Mouse (Mus musculus): Measurements from ENCODE around the gene 2810006K23Rik. TPM values are rescaled to one million over a fixed set of nuclear protein-coding genes. Genes with fewer than 3 reads are reported as not detected.
"Not testable (repeated sequence)": the region's sequence is repeated elsewhere in the genome, so short reads cannot be mapped to it uniquely, and the experiment has no call there.

2810006K23Rik gene
- 10 to 100 TPM in 1 of 2 experiments, 1 to 10 TPM in 1; 9.8 to 11.5 TPM for total RNA-seq (2021)
- long read RNA-seq, experiment 1, transcript 2810006K23Rik-201 (3 exons, 1,677 nt): major isoform, 10 of 10 reads
- long read RNA-seq, experiment 1, partial matches to known transcripts: 0 of 10 reads
- long read RNA-seq, experiment 1, other reads (novel, unspliced or antisense): 0 of 10 reads
- long read RNA-seq, experiment 2, transcript 2810006K23Rik-201 (3 exons, 1,677 nt): major isoform, 12 of 12 reads
- long read RNA-seq, experiment 2, partial matches to known transcripts: 0 of 12 reads
- long read RNA-seq, experiment 2, other reads (novel, unspliced or antisense): 0 of 12 reads

- DNase-seq (ENCODE audit: low spot score in 2 of 2): peak; percentile 98 to 99
Measured at GRCm38 (mm10) chr5:124327510-124328364, at the start of gene 2810006K23Rik, which contains the start of gene Mphosph9. Gene 2810006K23Rik, plus strand, starts transcription at chr5:124328089. Gene Mphosph9, minus strand, starts transcription at chr5:124327972.

- DNase-seq (ENCODE audit: low spot score in 2 of 2): no peak
Measured at GRCm38 (mm10) chr5:124282854-124283253, 45.0 kb upstream of the 2810006K23Rik start.

GRCm38 (mm10) chr5:124284330-124284729 is 43.6 kb upstream of the 2810006K23Rik start:
- no peak for DNase-seq (ENCODE audit: low spot score in 2 of 2)

- DNase-seq (ENCODE audit: low spot score in 2 of 2): no peak
Measured at GRCm38 (mm10) chr5:124287616-124288247, 40.2 kb upstream of the 2810006K23Rik start.

GRCm38 (mm10) chr5:124290216-124290615 is 37.7 kb upstream of the 2810006K23Rik start:
- DNase-seq (ENCODE audit: low spot score in 2 of 2): no peak

GRCm38 (mm10) chr5:124293967-124294366 is 33.9 kb upstream of the 2810006K23Rik start:
- no peak for DNase-seq (ENCODE audit: low spot score in 2 of 2)

GRCm38 (mm10) chr5:124296475-124296874 is 31.4 kb upstream of the 2810006K23Rik start:
- DNase-seq (ENCODE audit: low spot score in 2 of 2): no peak

GRCm38 (mm10) chr5:124299307-124299706 is 28.6 kb upstream of the 2810006K23Rik start:
- not testable (repeated sequence) for DNase-seq (ENCODE audit: low spot score in 2 of 2)

GRCm38 (mm10) chr5:124300132-124300531 is 27.8 kb upstream of the 2810006K23Rik start:
- no peak for DNase-seq (ENCODE audit: low spot score in 2 of 2)

- not testable (repeated sequence) for DNase-seq (ENCODE audit: low spot score in 2 of 2)
Measured at GRCm38 (mm10) chr5:124302853-124303252, 25.0 kb upstream of the 2810006K23Rik start.

- no peak for DNase-seq (ENCODE audit: low spot score in 2 of 2)
Measured at GRCm38 (mm10) chr5:124309155-124309554, 18.7 kb upstream of the 2810006K23Rik start.

- no peak for DNase-seq (ENCODE audit: low spot score in 2 of 2)
Measured at GRCm38 (mm10) chr5:124310091-124310490, 17.8 kb upstream of the 2810006K23Rik start.

GRCm38 (mm10) chr5:124315498-124315897 is 12.4 kb upstream of the 2810006K23Rik start:
- DNase-seq (ENCODE audit: low spot score in 2 of 2): no peak

- no peak for DNase-seq (ENCODE audit: low spot score in 2 of 2)
Measured at GRCm38 (mm10) chr5:124315941-124316340, 11.9 kb upstream of the 2810006K23Rik start.

GRCm38 (mm10) chr5:124317648-124318047 is 10.2 kb upstream of the 2810006K23Rik start:
- no peak for DNase-seq (ENCODE audit: low spot score in 2 of 2)

- DNase-seq (ENCODE audit: low spot score in 2 of 2): no peak
Measured at GRCm38 (mm10) chr5:124326829-124327228, 1.1 kb upstream of the 2810006K23Rik start.

GRCm38 (mm10) chr5:124330086-124330485 is 2.2 kb downstream of the 2810006K23Rik start:
- DNase-seq (ENCODE audit: low spot score in 2 of 2): no peak

GRCm38 (mm10) chr5:124334392-124334791 is 6.5 kb downstream of the 2810006K23Rik start:
- peak in 1 of 2 experiments; percentile 40 for DNase-seq (ENCODE audit: low spot score in 2 of 2)

GRCm38 (mm10) chr5:124337103-124337502 is 9.2 kb downstream of the 2810006K23Rik start:
- DNase-seq (ENCODE audit: low spot score in 2 of 2): no peak

GRCm38 (mm10) chr5:124337909-124338308 is 10.0 kb downstream of the 2810006K23Rik start:
- DNase-seq (ENCODE audit: low spot score in 2 of 2): no peak

GRCm38 (mm10) chr5:124338791-124339190 is 10.9 kb downstream of the 2810006K23Rik start:
- DNase-seq (ENCODE audit: low spot score in 2 of 2): no peak
